Mouse (Mus musculus): ENCODE measurements around the gene Slc16a13. TPM values are rescaled to one million over a fixed set of nuclear protein-coding genes. Genes with fewer than 3 reads are reported as not detected.

Gene Slc16a13
- total RNA-seq, 2 experiments from 2014 or later: 1.1 to 3.7 TPM

- DNase-seq: no peak
Measured at GRCm38 (mm10) chr11:70211972-70212371, 8.9 kb downstream of the Slc16a13 start.

GRCm38 (mm10) chr11:70210681-70211080 lies 10.2 kb downstream of the Slc16a13 start:
- DNase-seq: no peak

- no peak for DNase-seq
Measured at GRCm38 (mm10) chr11:70208778-70209388, 12.0 kb downstream of the Slc16a13 start.

GRCm38 (mm10) chr11:70207283-70207682 lies 13.6 kb downstream of the Slc16a13 start:
- no peak for DNase-seq

- no peak for DNase-seq
Measured at GRCm38 (mm10) chr11:70206801-70207200, 14.1 kb downstream of the Slc16a13 start.

GRCm38 (mm10) chr11:70201691-70202090 lies 19.2 kb downstream of the Slc16a13 start:
- DNase-seq: peak; percentile 90

GRCm38 (mm10) chr11:70200036-70200608 lies 20.7 kb downstream of the Slc16a13 start:
- no peak for DNase-seq

GRCm38 (mm10) chr11:70199107-70199506 lies 21.8 kb downstream of the Slc16a13 start:
- DNase-seq: no peak

GRCm38 (mm10) chr11:70198332-70198731 lies 22.5 kb downstream of the Slc16a13 start:
- no peak for DNase-seq

GRCm38 (mm10) chr11:70193354-70194285 lies 27.2 kb downstream of the Slc16a13 start:
- DNase-seq: no peak

- no peak for DNase-seq
Measured at GRCm38 (mm10) chr11:70192157-70192556, 28.7 kb downstream of the Slc16a13 start.

- no peak for DNase-seq
Measured at GRCm38 (mm10) chr11:70191188-70191587, 29.7 kb downstream of the Slc16a13 start.

GRCm38 (mm10) chr11:70189319-70190134 lies 31.3 kb downstream of the Slc16a13 start:
- DNase-seq: no peak

GRCm38 (mm10) chr11:70185120-70185519 lies 35.7 kb downstream of the Slc16a13 start:
- no peak for DNase-seq

GRCm38 (mm10) chr11:70180496-70180895 lies 40.4 kb downstream of the Slc16a13 start:
- DNase-seq: no peak

- DNase-seq: no peak
Measured at GRCm38 (mm10) chr11:70179401-70179800, 41.5 kb downstream of the Slc16a13 start.

- no peak for DNase-seq
Measured at GRCm38 (mm10) chr11:70178756-70179155, 42.1 kb downstream of the Slc16a13 start.

- DNase-seq: no peak
Measured at GRCm38 (mm10) chr11:70178311-70178710, 42.6 kb downstream of the Slc16a13 start.

GRCm38 (mm10) chr11:70177647-70178046 lies 43.2 kb downstream of the Slc16a13 start:
- DNase-seq: no peak

GRCm38 (mm10) chr11:70174491-70174890 lies 46.4 kb downstream of the Slc16a13 start:
- no peak for DNase-seq

- no peak for DNase-seq
Measured at GRCm38 (mm10) chr11:70172298-70172697, 48.6 kb downstream of the Slc16a13 start.

- no peak for DNase-seq
Measured at GRCm38 (mm10) chr11:70171847-70172246, 49.0 kb downstream of the Slc16a13 start.
